Mouse (Mus musculus) embryonic fibroblast, embryonic 13.5 days (primary cell): ENCODE measurements around the gene Prm2.

Source experiments
- CTCF ChIP-seq: IDR thresholded peaks from 2 replicates; pipeline ENCODE4 v1.5.1; 2011; ENCODE audit warnings: mild to moderate bottlenecking, control low read depth, low read length, moderate library complexity, borderline replicate concordance; ENCODE audit not compliant: insufficient read depth
- POLR2A ChIP-seq: IDR thresholded peaks from 2 replicates; pipeline ENCODE4 v1.6.1; 2011; ENCODE audit warnings: low read depth, mild to moderate bottlenecking, control low read depth, low read length, moderate library complexity

- 0 out of 2 replicates have a peak, but pooled peaks have one; percentile 28 for TF ChIP-seq POLR2A
- no peak for TF ChIP-seq CTCF
Observed at GRCm38 (mm10) chr16:10783451-10783850, 12.5 kb downstream of the Prm2 start.
